Mouse (Mus musculus) CD4-positive, CD25-positive, alpha-beta regulatory T cell, adult 9 weeks (primary cell): Measurements from ENCODE around the gene Negr1. TPM values are rescaled to one million over a fixed set of nuclear protein-coding genes. Genes with fewer than 3 reads are reported as not detected.

Experiments
- polyA plus RNA-seq: library from polyadenylated mRNA; unstranded; fragments of 100-300 nt; shearing (Covaris generic); gene quantifications from one replicate; pipeline ENCODE4 v1.2.1, GENCODE M21; 2017

The Negr1 gene
- not detected for polyA plus RNA-seq

GRCm38 (mm10) chr3:156561524-156562423 is at the start of gene Negr1:
Gene Negr1 (plus strand): TSS chr3:156561794.

